Comparison of ENCODE assay signal across 9 mouse cellular contexts in genomic region chr17:5805935-5806334, GRCm38 (mm10). TPM values are rescaled to one million over a fixed set of nuclear protein-coding genes. Genes with fewer than 3 reads are reported as not detected.
DNase-seq lines count a peak whose midpoint lies in the region; ATAC-seq lines count a peak whose summit lies in the region.
"Had no signal": no experiment of that assay in that cellular context is flagged by ENCODE, and none has a peak within 500 bp of the region (broad histone marks: within the 10 kb centered on the region; RNA-seq: fewer than 3 reads in every experiment).

No protein-coding gene starts in this region.

- H3K9ac ChIP-seq in forebrain, embryonic 11.5 days (ENCODE audit: low read length) = no peak overlapping the region
- no peak overlapping the region for H3K9ac ChIP-seq in embryonic facial prominence, embryonic 14.5 days (ENCODE audit: low read depth, low read length)

- no peaks in the 10 kb centered on the region; the same call in 1 of the 2 replicates for H3K4me1 ChIP-seq in forebrain, embryonic 10.5 days
- H3K4me1 ChIP-seq in forebrain, embryonic 11.5 days (replicated peaks; ENCODE audit: control insufficient read depth, insufficient read depth, low read length) = no peaks in the 10 kb centered on the region
- H3K4me1 ChIP-seq in embryonic facial prominence, embryonic 14.5 days (ENCODE audit: control insufficient read depth, insufficient read depth, low read length) = peaks cover 28% of the 10 kb centered on the region

- no peak for ATAC-seq in forebrain, embryonic 11.5 days (replicated peaks; ENCODE audit: low FRiP score)
- ATAC-seq in embryonic facial prominence, embryonic 14.5 days (ENCODE audit: low read depth) = no peak

- WGBS in forebrain, embryonic 10.5 days = 76% methylated on average over 2 of the region's 2 CpGs
- WGBS in forebrain, embryonic 11.5 days = 70% methylated on average over 2 of the region's 2 CpGs
- WGBS in embryonic facial prominence, embryonic 14.5 days = 79% methylated on average over 2 of the region's 2 CpGs

- H3K27me3 ChIP-seq in forebrain, embryonic 10.5 days (ENCODE audit: poor library complexity, severe bottlenecking) = no peaks in the 10 kb centered on the region
- no peaks in the 10 kb centered on the region for H3K27me3 ChIP-seq in forebrain, embryonic 11.5 days (ENCODE audit: control insufficient read depth, insufficient read depth, low read length)
- H3K27me3 ChIP-seq in embryonic facial prominence, embryonic 14.5 days (replicated peaks; ENCODE audit: control insufficient read depth, insufficient read depth, low read length) = no peaks in the 10 kb centered on the region
- H3K27me3 ChIP-seq: CH12.LX had no signal

- no peaks in the 10 kb centered on the region for H3K36me3 ChIP-seq in forebrain, embryonic 10.5 days (replicated peaks)
- H3K36me3 ChIP-seq in forebrain, embryonic 11.5 days (ENCODE audit: control insufficient read depth, insufficient read depth, low read length) = no peaks in the 10 kb centered on the region
- no peaks in the 10 kb centered on the region for H3K36me3 ChIP-seq in embryonic facial prominence, embryonic 14.5 days (ENCODE audit: control insufficient read depth, insufficient read depth, low read length)

- no peak overlapping the region for H3K4me2 ChIP-seq in forebrain, embryonic 11.5 days (ENCODE audit: low read depth, low read length, severe bottlenecking)
- no peak overlapping the region for H3K4me2 ChIP-seq in embryonic facial prominence, embryonic 14.5 days (ENCODE audit: low read depth, low read length)

- H3K4me3 ChIP-seq in forebrain, embryonic 10.5 days = no peak overlapping the region
- no peak overlapping the region for H3K4me3 ChIP-seq in forebrain, embryonic 11.5 days (ENCODE audit: low read depth, low read length)
- H3K4me3 ChIP-seq in embryonic facial prominence, embryonic 14.5 days (ENCODE audit: low read depth, low read length) = no peak overlapping the region

- no peak for DNase-seq in forebrain, embryonic 10.5 days (ENCODE audit: extremely low spot score, low spot score)
- DNase-seq in forebrain, embryonic 11.5 days (ENCODE audit: low spot score) = no peak
- DNase-seq in 3134 (ENCODE audit: extremely low read depth, insufficient read length, low spot score) = peak; percentile 81
- DNase-seq in embryonic facial prominence, embryonic 14.5 days (ENCODE audit: low spot score) = no peak
- DNase-seq in kidney, postnatal 14 days = peak; percentile 67
- no peak for DNase-seq in thymus, postnatal 10 days (ENCODE audit: low spot score in 2 of 2)
- DNase-seq in layer of hippocampus, postnatal 25 days (ENCODE audit: extremely low spot score in 1 of 2, low spot score in 1 of 2) = no peak
- no peak for DNase-seq in layer of hippocampus, adult 9-10 months (ENCODE audit: low spot score)

- no peaks in the 10 kb centered on the region; the same call in 1 of the 2 replicates for H3K9me3 ChIP-seq in forebrain, embryonic 10.5 days
- H3K9me3 ChIP-seq in forebrain, embryonic 11.5 days (ENCODE audit: control insufficient read depth, low read length) = no peaks in the 10 kb centered on the region
- H3K9me3 ChIP-seq in embryonic facial prominence, embryonic 14.5 days (ENCODE audit: control insufficient read depth, low read length) = no peaks in the 10 kb centered on the region

- 0 out of 2 replicates have a peak overlapping the region, but pooled peaks have one; percentile 31 for H3K27ac ChIP-seq in forebrain, embryonic 10.5 days
- H3K27ac ChIP-seq in forebrain, embryonic 11.5 days (ENCODE audit: low read depth, low read length) = no peak overlapping the region
- H3K27ac ChIP-seq in embryonic facial prominence, embryonic 14.5 days (replicated peaks; ENCODE audit: low read depth, low read length) = peak overlapping the region; percentile 87

RNA-seq across cellular contexts. Expression of gene Snx9, which starts 35.2 kb away (rescaled TPM):
- 12.9 and 14.8 TPM in 2 replicates for polyA plus RNA-seq in forebrain, embryonic 10.5 days (2016; fragmentation: Nextera tagmentation; extraction: Ambion mirVana)
- polyA plus RNA-seq in forebrain, embryonic 11.5 days (2014; fragmentation: Nextera tagmentation; extraction: Ambion mirVana) = 19.0 and 19.6 TPM in 2 replicates
- polyA plus RNA-seq in embryonic facial prominence, embryonic 14.5 days (2014; fragmentation: Nextera tagmentation; extraction: Ambion mirVana) = 37.5 and 40.9 TPM in 2 replicates
- total RNA-seq in layer of hippocampus, postnatal 25 days (2021) = 10 to 100 TPM; 11.9 to 12.4 TPM

Comparison
In these comparisons a context has a peak if more than half of its experiments do, and no peak if none do; other contexts are left out.
1. DNase-seq: peak in 3134 (single experiment) and kidney, postnatal 14 days (single experiment); none in forebrain, embryonic 10.5 days (single experiment), forebrain, embryonic 11.5 days (single experiment), embryonic facial prominence, embryonic 14.5 days (single experiment), thymus, postnatal 10 days (0 of 2), layer of hippocampus, postnatal 25 days (0 of 2) and layer of hippocampus, adult 9-10 months (single experiment).